Mouse (Mus musculus) liver, postnatal 0 days (tissue): Measurements from ENCODE around the gene Tiam1.

Source experiments
- CTCF ChIP-seq: sonication (generic); IDR thresholded peaks from 2 replicates; pipeline ENCODE4 v1.5.1; 2016; ENCODE audit warnings: antibody characterized with exemption, low read depth
- EP300 ChIP-seq: IDR thresholded peaks from 2 replicates; pipeline ENCODE4 v1.6.1; 2016; ENCODE audit warnings: antibody characterized with exemption, low read depth, mild to moderate bottlenecking

DNA sequence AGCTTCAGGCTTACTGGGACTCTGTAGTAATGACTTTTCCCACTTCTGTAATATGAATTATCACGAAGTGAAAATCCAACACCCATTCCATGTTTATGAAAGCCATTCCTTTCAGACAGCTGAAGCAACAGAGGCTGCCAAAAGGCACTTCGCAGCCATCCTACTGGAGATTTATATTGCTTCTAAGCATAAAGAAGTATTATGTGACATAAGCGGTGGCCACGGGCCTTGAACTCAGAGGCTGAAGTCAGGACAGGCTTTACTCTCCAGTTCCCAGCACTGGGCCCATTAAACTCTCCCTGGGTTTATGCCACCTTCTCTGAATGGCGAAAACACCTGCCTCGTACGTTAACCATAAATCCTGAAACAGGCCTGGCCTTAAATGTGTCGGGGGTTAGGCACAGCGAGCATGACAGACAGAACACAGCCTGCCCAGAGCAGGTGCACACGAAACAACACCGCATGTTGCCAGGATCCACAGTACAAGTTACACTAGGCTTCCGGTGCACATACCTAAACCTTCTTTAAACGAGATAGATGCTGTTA, 26.9 kb downstream of the Tiam1 start:
- TF ChIP-seq CTCF = no peak
- TF ChIP-seq EP300 = no peak
